Mouse (Mus musculus): ENCODE data around the gene St8sia1.
"Not testable (repeated sequence)": the region's sequence is repeated elsewhere in the genome, so short reads cannot be mapped to it uniquely, and the experiment has no call there.

Gene St8sia1

DNA sequence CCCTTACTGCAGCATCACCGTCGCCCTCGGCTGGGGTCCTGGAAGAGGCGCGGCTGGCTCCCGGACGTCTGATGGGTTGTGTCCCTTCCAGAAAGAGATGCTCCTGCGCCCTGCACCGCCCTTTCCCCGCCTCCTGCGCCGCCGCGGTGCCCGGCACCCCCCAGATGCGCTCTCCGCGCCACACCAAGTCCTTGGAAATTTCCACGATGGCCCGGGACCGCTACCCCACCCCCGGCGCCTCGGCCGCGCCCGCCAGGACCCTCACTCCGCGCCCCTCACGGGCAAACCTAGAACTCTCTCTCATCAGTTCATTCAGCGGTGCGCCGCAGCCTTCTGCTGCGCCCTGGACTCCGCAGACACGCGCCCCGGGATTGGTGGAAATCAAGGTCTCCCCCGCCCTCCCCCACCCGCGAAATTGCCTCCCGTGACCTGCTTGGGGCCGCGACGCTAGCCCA lies at the start of gene St8sia1:
TSS of gene St8sia1 (minus strand) at position 377 of the 455 bp plus-strand sequence.
- in situ Hi-C loops (cut with MboI; ENCODE audit: low pct_unique_long_range_greater_than_20kb in 1 of 2, low sequenced_read_pairs in 2 of 2, unreplicated experiment in 1 of 2): no loop called here

DNA sequence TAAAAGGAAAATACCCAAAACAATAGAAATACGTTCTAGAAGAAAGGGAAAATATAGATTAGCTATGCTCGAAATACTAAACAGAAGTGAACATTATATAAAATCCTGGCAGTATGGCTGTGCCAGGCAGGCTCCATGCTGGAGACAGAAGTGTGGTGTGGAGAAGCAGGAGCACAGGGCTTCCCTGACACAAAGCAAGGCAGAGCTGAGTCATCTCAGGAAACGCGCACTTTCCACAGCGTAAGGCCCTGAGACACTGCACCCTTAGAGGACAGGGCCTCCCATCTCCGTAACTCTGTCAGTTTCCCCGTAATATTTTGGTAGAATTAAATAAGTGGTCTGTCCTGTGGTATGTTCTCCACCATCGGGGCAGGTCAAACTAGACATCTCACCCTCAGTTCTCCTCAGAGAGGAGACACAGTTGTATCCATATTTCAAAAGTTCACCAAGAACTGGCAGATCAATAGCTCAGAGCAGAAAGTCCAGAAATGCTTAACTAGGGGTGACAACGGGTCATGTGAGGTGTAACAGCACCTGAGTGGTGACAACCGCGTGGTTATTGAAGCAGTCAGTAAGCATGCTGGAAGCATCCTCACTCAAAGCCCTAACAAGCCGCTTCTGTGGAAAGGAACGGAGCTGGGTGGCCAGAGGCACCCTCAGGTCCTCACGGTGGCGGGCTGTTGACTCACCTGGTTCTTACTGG lies 48.4 kb upstream of the St8sia1 start:
- in situ Hi-C loops (cut with MboI; ENCODE audit: low pct_unique_long_range_greater_than_20kb in 1 of 2, low sequenced_read_pairs in 2 of 2, unreplicated experiment in 1 of 2): no loop called here

DNA sequence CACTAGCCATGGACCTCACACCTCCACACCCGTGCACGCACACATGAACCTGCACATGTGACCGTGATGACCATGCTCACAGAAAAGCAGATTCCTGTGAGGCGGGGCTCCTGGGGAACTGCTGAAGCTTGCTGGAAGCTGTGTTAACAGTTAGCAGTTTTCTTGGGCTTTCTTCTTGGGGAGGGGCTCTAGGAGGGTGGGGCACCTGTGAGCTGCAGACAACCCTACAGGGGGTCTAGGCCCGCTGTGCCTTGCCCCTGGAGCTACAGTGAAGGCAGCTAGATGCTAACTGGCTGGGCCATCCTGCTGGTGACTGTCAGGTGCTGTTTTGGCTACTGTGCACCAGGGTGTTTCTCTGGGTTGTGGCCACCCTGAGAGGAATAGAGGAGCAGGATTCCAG lies 44.6 kb upstream of the St8sia1 start:
- in situ Hi-C loops (cut with MboI; ENCODE audit: low pct_unique_long_range_greater_than_20kb in 1 of 2, low sequenced_read_pairs in 2 of 2, unreplicated experiment in 1 of 2): no loop called here

- in situ Hi-C loops (cut with MboI; ENCODE audit: low pct_unique_long_range_greater_than_20kb in 1 of 2, low sequenced_read_pairs in 2 of 2, unreplicated experiment in 1 of 2): not testable (repeated sequence)
These were observed 41.0 kb upstream of the St8sia1 start for GRCm38 (mm10) chr6:143005209-143005608.

GRCm38 (mm10) chr6:143004801-143005200 lies 40.5 kb upstream of the St8sia1 start:
- in situ Hi-C loops (cut with MboI; ENCODE audit: low pct_unique_long_range_greater_than_20kb in 1 of 2, low sequenced_read_pairs in 2 of 2, unreplicated experiment in 1 of 2): no loop called here

GRCm38 (mm10) chr6:142998221-142998999 lies 34.2 kb upstream of the St8sia1 start:
- in situ Hi-C loops (cut with MboI; ENCODE audit: low pct_unique_long_range_greater_than_20kb in 1 of 2, low sequenced_read_pairs in 2 of 2, unreplicated experiment in 1 of 2): loop anchor here in 1 of 2 experiments (25.0 kb wide), 1 partner anchor 486 kb away; the partner anchor contains the start of gene Ldhb

GRCm38 (mm10) chr6:142996887-142997286 lies 32.6 kb upstream of the St8sia1 start:
- in situ Hi-C loops (cut with MboI; ENCODE audit: low pct_unique_long_range_greater_than_20kb in 1 of 2, low sequenced_read_pairs in 2 of 2, unreplicated experiment in 1 of 2): loop anchor here in 1 of 2 experiments (25.0 kb wide), 1 partner anchor 485 kb away; the partner anchor contains the start of gene Ldhb

- in situ Hi-C loops (cut with MboI; ENCODE audit: low pct_unique_long_range_greater_than_20kb in 1 of 2, low sequenced_read_pairs in 2 of 2, unreplicated experiment in 1 of 2): loop anchor here in 1 of 2 experiments (25.0 kb wide), 1 partner anchor 483 kb away; the partner anchor contains the start of gene Ldhb
These were observed 31.3 kb upstream of the St8sia1 start for GRCm38 (mm10) chr6:142995567-142995966.

DNA sequence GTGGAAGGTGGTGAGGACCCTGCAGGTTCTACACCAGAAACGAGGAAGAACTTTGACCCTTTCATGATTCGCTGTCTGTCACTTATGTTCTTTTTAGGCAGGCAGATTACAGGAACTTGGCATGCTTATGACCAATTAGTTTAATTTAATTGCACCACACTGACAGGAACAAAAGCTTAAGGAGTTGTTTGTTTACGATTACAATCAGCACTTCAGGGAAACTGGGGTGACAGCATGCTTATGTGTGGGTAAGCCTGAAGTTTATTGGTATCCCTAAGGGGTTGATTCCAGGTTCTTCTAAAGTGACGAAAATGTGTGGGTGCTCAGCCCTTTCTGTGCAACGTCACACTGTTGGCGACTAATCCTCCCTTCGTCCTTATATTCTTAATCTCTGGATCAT lies 30.6 kb upstream of the St8sia1 start:
- in situ Hi-C loops (cut with MboI; ENCODE audit: low pct_unique_long_range_greater_than_20kb in 1 of 2, low sequenced_read_pairs in 2 of 2, unreplicated experiment in 1 of 2): loop anchor here in 1 of 2 experiments (25.0 kb wide), 1 partner anchor 483 kb away; the partner anchor contains the start of gene Ldhb

DNA sequence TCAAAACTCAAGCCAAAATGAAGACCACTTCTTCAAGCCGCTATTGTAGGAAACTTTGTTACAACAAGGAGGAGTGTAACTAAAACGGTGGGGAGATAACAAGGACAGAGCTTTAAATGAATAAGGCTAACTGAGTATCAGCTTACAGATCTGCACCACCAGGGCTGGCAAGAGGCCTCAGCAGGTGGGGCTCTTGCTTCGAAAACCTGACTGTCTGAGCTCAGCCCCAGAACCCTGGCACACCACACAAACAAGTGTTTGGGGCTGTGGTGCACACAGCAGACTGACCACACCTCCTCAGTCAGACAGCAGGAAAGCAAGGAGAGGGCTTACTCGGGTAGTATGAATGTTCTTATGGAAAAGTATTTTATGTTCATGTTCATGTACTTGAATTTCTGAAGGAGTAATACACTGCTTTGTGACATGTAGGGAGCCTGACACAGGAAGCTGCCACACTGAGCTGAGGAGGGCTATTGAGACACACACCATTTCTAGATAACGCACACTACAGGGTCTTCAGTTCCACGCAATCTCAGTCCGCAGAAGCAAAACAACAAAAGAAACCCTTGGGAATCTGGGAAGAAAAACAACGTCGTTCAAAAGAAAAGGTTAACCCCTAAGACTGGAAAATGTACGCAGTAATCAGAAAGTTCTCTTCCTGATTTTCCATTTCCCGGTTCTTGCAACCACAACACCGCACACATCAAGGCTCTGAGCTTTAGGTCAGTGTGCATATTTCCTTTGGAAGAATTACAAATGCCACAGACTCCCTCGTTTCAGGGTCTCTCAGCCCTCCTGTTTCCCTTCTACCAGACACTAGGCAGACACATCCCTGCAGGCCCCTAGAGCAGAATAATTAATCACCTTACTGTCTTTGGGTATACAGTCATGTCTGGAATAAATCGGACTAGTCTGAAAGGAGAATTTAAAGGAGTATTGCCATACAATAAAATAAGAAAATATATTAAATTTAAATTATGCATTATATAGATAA lies 29.8 kb upstream of the St8sia1 start:
- in situ Hi-C loops (cut with MboI; ENCODE audit: low pct_unique_long_range_greater_than_20kb in 1 of 2, low sequenced_read_pairs in 2 of 2, unreplicated experiment in 1 of 2): loop anchor here in 1 of 2 experiments (25.0 kb wide), 1 partner anchor 482 kb away; the partner anchor contains the start of gene Ldhb

- in situ Hi-C loops (cut with MboI; ENCODE audit: low pct_unique_long_range_greater_than_20kb in 1 of 2, low sequenced_read_pairs in 2 of 2, unreplicated experiment in 1 of 2): loop anchor here in 1 of 2 experiments (25.0 kb wide), 1 partner anchor 481 kb away; the partner anchor contains the start of gene Ldhb
These were observed 28.7 kb upstream of the St8sia1 start for GRCm38 (mm10) chr6:142992971-142993370.

DNA sequence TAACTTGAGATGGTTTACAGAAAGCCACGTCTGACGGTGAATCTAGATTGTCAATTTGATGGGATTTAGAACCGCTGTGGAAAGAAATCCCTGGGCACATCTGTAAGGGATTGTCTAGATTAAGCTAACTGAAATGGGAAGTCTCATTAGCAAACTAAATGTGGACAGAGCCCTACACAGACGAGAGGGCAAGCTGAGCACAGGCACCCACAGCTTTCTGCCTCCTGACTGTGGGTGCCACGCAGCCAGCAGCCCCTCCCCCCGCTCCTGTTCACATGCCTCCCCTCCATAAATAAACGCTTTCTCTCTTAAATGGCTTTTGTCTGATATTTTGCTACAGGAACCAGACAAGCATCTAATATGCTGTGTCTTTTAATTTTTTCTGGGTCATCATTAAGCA lies 27.8 kb upstream of the St8sia1 start:
- in situ Hi-C loops (cut with MboI; ENCODE audit: low pct_unique_long_range_greater_than_20kb in 1 of 2, low sequenced_read_pairs in 2 of 2, unreplicated experiment in 1 of 2): loop anchor here in 1 of 2 experiments (25.0 kb wide), 1 partner anchor 480 kb away; the partner anchor contains the start of gene Ldhb

DNA sequence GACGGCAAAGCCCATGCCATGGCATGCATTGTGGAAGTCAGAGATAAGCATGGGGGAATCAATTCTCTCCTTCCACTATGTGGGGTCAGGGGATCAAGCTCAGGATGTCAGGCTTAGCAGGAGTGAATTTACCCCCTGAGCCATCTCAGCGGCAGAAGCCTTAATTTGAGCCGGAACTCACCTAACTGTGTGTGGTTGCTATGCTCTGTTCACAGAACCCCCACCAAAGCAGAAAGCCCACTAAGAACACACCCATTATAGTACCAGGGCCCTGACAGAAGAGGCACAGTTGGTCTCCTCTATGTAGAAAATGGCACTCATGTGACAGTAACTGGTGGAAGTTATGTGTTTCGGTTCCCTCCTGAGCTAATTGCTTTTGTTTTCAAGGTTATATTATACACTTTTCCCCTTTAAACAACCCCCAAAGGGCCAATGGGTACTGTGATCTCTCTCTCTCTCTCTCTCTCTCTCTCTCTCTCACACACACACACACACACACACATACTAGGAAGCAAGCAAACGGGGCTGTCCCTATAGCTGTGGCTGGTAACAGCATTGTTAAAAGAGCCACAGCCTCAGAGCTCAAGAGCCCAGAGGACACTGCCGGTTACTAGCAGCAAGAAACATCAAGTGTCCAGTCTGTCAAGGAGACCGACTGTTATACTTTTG lies 27.3 kb upstream of the St8sia1 start:
- in situ Hi-C loops (cut with MboI; ENCODE audit: low pct_unique_long_range_greater_than_20kb in 1 of 2, low sequenced_read_pairs in 2 of 2, unreplicated experiment in 1 of 2): loop anchor here in 1 of 2 experiments (25.0 kb wide), 1 partner anchor 479 kb away; the partner anchor contains the start of gene Ldhb

DNA sequence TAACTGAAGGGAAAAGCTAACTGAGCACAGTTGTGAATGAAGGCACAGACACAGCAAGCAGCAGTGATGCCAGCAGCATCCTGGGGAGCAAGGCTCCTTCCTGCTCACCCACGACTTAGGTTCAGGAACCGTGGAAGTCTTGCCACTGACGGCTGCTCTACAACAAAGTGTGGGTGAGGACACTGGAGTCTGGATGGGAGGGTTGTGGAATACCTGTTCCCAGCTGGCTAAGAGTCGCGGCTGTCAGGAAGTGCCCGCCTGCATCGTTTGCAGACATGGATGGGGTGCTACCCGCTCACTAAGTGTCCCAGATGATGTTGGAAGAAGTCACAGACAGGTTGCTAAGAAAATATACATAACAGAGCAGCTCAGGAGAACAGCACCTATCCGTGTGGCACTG lies 26.3 kb upstream of the St8sia1 start:
- in situ Hi-C loops (cut with MboI; ENCODE audit: low pct_unique_long_range_greater_than_20kb in 1 of 2, low sequenced_read_pairs in 2 of 2, unreplicated experiment in 1 of 2): loop anchor here in 1 of 2 experiments (25.0 kb wide), 1 partner anchor 478 kb away; the partner anchor contains the start of gene Ldhb

- in situ Hi-C loops (cut with MboI; ENCODE audit: low pct_unique_long_range_greater_than_20kb in 1 of 2, low sequenced_read_pairs in 2 of 2, unreplicated experiment in 1 of 2): loop anchor here in 1 of 2 experiments (10.0 to 25.0 kb wide), 2 partner anchors 115 to 477 kb away; partner anchors contain the start of genes C2cd5 and Ldhb
These were observed 25.2 kb upstream of the St8sia1 start for GRCm38 (mm10) chr6:142989495-142989894.

DNA sequence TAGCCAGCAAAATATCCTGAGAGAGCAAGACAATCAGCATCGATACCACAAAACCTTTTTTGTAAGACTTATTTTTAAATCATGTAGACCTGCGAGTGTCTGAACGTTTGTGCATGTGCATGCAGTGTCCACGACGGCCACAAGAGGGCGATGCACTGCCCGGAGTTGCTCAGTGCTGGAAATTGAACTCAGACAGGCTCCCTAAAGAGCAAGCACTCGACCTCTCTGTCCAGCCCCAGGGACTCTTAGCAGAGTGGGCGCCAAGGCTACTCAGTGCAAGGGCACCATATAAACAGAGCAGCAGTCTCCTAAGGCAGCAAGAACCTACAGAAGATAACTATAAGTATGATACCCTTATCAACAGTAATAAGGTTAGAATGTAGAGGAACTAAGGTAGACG lies 24.5 kb upstream of the St8sia1 start:
- in situ Hi-C loops (cut with MboI; ENCODE audit: low pct_unique_long_range_greater_than_20kb in 1 of 2, low sequenced_read_pairs in 2 of 2, unreplicated experiment in 1 of 2): loop anchor here in 1 of 2 experiments (10.0 to 25.0 kb wide), 2 partner anchors 116 to 476 kb away; partner anchors contain the start of genes C2cd5 and Ldhb

- in situ Hi-C loops (cut with MboI; ENCODE audit: low pct_unique_long_range_greater_than_20kb in 1 of 2, low sequenced_read_pairs in 2 of 2, unreplicated experiment in 1 of 2): loop anchor here in 1 of 2 experiments (10.0 to 25.0 kb wide), 2 partner anchors 117 to 476 kb away; partner anchors contain the start of genes C2cd5 and Ldhb
These were observed 24.0 kb upstream of the St8sia1 start for GRCm38 (mm10) chr6:142988231-142988630.

Measured in mouse embryonic stem cell (cell line).